Mouse (Mus musculus): ENCODE results near the gene Kcnip1.

DNA sequence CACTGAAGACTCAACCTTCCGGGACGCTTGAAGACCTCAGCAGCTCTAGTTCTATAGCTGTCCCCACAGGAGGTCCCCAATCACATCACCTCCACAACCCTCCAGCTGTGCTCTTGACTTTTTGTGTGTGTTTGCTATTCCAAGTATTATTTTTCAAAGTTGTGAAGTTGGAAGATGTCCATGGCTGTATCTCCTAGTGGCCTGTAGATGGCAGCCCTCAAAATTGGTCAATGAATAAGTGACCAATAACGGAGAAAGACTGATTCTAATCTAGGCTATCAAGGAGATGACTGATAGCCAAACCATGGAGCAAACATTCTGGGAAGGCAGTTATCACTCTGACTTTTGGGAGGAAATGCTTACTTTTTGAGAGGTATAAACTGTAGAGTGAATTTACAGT lies 123.4 kb downstream of the Kcnip1 start:
- TF ChIP-seq CTCF (IDR thresholded peaks at IDR 0.05; ENCODE audit: extremely low read depth, insufficient read depth, insufficient read length, insufficient replicate concordance) (no peak), POLR2A (IDR thresholded peaks at IDR 0.05; ENCODE audit: low read depth, low read length) (no peak)
